Mouse (Mus musculus) lung, adult 2 months (tissue): Measurements from ENCODE around the gene Ankrd2.

Experiments
- CTCF ChIP-seq: fragments of 200-500 bp; IDR thresholded peaks from 2 replicates; pipeline ENCODE4 v1.5.1; 2011; ENCODE audit warnings: mild to moderate bottlenecking, low read length, control low read depth; ENCODE audit not compliant: insufficient read depth
- POLR2A ChIP-seq: fragments of 200-500 bp; IDR thresholded peaks from 2 replicates; pipeline ENCODE4 v1.6.1; 2011; ENCODE audit warnings: low read depth, mild to moderate bottlenecking, control low read depth, low read length, borderline replicate concordance; ENCODE audit errors: extremely low read depth

- TF ChIP-seq POLR2A (no peak), CTCF (no peak)
Measured at GRCm38 (mm10) chr19:42061443-42061842, 25.6 kb downstream of the Ankrd2 start.
